Mouse (Mus musculus) regulatory T cell (primary cell): ENCODE results near the gene Erc2.

Experiments
- in situ Hi-C: fragments of 300-600 bp; cut with MboI, MseI; formaldehyde crosslinking; loops from one replicate; pipeline ENCODE4 v1.15.1; 2025; ENCODE audit warnings: high pct_unique_total_duplicates

The Erc2 gene

DNA sequence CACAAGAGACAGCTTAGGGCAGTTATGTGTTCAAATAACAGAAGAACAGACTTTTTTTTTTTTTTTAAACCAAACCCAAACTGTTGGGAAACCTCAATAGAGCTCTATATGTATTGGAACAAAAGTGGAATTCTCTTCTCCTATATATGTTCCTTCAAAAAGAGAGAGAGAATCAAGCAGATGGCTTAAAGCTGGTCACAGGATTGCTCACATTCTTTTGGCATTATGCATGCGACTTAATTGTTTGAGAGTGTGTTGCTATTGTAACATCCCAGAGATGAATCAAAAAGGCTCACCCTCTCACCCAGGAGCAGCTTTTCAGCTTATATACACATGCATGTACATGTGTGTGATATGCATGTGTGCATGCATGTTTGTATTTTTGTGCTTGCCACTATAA lies 903.3 kb downstream of the Erc2 start:
- in situ Hi-C loops = no loop called here
